Mouse (Mus musculus) G1E (cell line): ENCODE results near the gene Fsip1.

Experiments
- CTCF ChIP-seq: IDR thresholded peaks from 2 replicates; pipeline ENCODE4 v1.5.1; 2012; ENCODE audit warnings: low read depth, low read length, inconsistent platforms, mixed read lengths
- GATA1 ChIP-seq: IDR thresholded peaks from 2 replicates; pipeline ENCODE4 v1.6.1; 2012; ENCODE audit warnings: borderline replicate concordance, low read length, inconsistent platforms, mixed read lengths

DNA sequence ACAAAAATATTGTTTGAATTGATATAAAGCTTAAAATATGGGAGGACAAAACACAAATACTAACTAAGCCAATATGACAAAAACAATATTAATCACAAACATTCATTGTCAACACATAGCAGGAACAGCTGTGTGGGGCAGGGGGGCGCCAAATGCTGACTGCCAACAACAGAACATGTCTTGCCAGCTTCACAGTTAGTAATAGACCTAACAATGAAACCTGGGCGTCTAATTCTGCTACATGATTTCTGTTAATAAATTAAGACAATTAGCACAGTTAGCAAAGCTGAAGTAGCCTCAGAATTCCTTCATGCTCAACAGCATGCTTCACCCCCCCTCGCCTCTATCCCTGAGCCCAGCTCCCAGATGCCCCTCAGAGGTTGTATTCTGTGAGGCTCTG lies 21.2 kb downstream of the Fsip1 start:
- TF ChIP-seq CTCF (no peak), GATA1 (no peak)
